Mouse (Mus musculus) stomach, postnatal 0 days (tissue): ENCODE measurements at regions not wholly inside any gene's neighbourhood (a gene's known extent, or its start where the extent isn't known, plus 50 kb on each side); places are given as distances from the start of the nearest gene placed in this dataset.

Experiments
- ATAC-seq: fragments of 200-750 bp; cut with Nextera tagmentation; 2 replicates; pipeline ENCODE4 v1.8.0; 2017; ENCODE audit not compliant: low FRiP score, low TSS enrichment
- DNase-seq: peaks from one replicate; pipeline ENCODE4 v3.0.0-alpha.2; 2016; ENCODE audit warnings: low spot score
- H3K27ac ChIP-seq: fragments of 300-500 bp; sonication (generic); replicated peaks from 2 replicates; pipeline ENCODE4 v1.5.1; 2014; ENCODE audit warnings: mild to moderate bottlenecking, control low read depth
- H3K27me3 ChIP-seq: fragments of 300-500 bp; sonication (generic); 2 replicates; pipeline ENCODE4 v1.6.1; 2014; ENCODE audit warnings: low read length; ENCODE audit not compliant: control insufficient read depth, insufficient read depth
- H3K36me3 ChIP-seq: fragments of 300-500 bp; sonication (generic); 2 replicates; pipeline ENCODE4 v1.6.1; 2014; ENCODE audit warnings: low read length, mixed read lengths; ENCODE audit not compliant: control insufficient read depth, insufficient read depth
- H3K4me1 ChIP-seq: fragments of 300-500 bp; sonication (generic); replicated peaks from 2 replicates; pipeline ENCODE4 v1.6.1; 2014; ENCODE audit warnings: antibody characterized with exemption; ENCODE audit not compliant: control insufficient read depth, insufficient read depth
- H3K4me2 ChIP-seq: fragments of 300-500 bp; sonication (generic); replicated peaks from 2 replicates; pipeline ENCODE4 v1.6.1; 2014; ENCODE audit warnings: low read depth, mild to moderate bottlenecking, control low read depth, moderate library complexity
- H3K4me3 ChIP-seq: fragments of 300-500 bp; sonication (generic); 2 replicates; pipeline ENCODE4 v1.5.1; 2014; ENCODE audit warnings: low read depth, low read length, control low read depth
- H3K9ac ChIP-seq: fragments of 300-500 bp; sonication (generic); 2 replicates; pipeline ENCODE4 v1.6.1; 2014; ENCODE audit warnings: mild to moderate bottlenecking, low read length, control low read depth, mixed read lengths
- H3K9me3 ChIP-seq: fragments of 300-500 bp; sonication (generic); 2 replicates; pipeline ENCODE4 v1.6.1; 2016; ENCODE audit warnings: low read length; ENCODE audit not compliant: control insufficient read depth
- CTCF ChIP-seq: IDR thresholded peaks from 2 replicates; pipeline ENCODE4 v1.5.1; 2016; ENCODE audit warnings: antibody characterized with exemption, low read depth, mild to moderate bottlenecking, moderate library complexity
- EP300 ChIP-seq: optimal IDR thresholded peaks from 2 replicates; pipeline ENCODE3; 2016; ENCODE audit warnings: antibody characterized with exemption
- WGBS: fragments of 180-500 bp; shearing (Covaris S2); extraction: QIAGEN DNeasy Blood & Tissue Kit; methylation state at CpG from one replicate; pipeline ENCODE4 v1.1.7; 2014; 5-methylcytosine and 5-hydroxymethylcytosine counted together

GRCm38 (mm10) chr12:96323061-96323786, 631.2 kb downstream of the Flrt2 start:
- Histone ChIP-seq H3K36me3 (no peaks in the 10 kb centered on the region), H3K27ac (no peak overlapping the region), H3K27me3 (no peaks in the 10 kb centered on the region), H3K4me1 (no peaks in the 10 kb centered on the region), H3K4me2 (no peak overlapping the region), H3K9me3 (no peaks in the 10 kb centered on the region), H3K9ac (no peak overlapping the region), H3K4me3 (no peak overlapping the region)
- DNase-seq (no peak), ATAC-seq (no peak)
- 48% methylated on average over 10 of the region's 10 CpGs for WGBS
- no peak for TF ChIP-seq CTCF
- no peak for TF ChIP-seq EP300

GRCm38 (mm10) chr12:96351143-96351542, 659.1 kb downstream of the Flrt2 start:
- TF ChIP-seq EP300 (no peak), CTCF (no peak)
- H3K27ac ChIP-seq: no peak overlapping the region
- no peak for ATAC-seq
- H3K4me3 ChIP-seq: no peak overlapping the region
- no peaks in the 10 kb centered on the region for H3K9me3 ChIP-seq
- no peaks in the 10 kb centered on the region for H3K27me3 ChIP-seq
- H3K4me1 ChIP-seq: no peaks in the 10 kb centered on the region
- no peak for DNase-seq
- H3K36me3 ChIP-seq: no peaks in the 10 kb centered on the region
- WGBS: 53% methylated on average over 3 of the region's 3 CpGs
- no peak overlapping the region for H3K9ac ChIP-seq
- H3K4me2 ChIP-seq: no peak overlapping the region

- Histone ChIP-seq H3K4me1 (no peaks in the 10 kb centered on the region), H3K4me2 (no peak overlapping the region), H3K27ac (no peak overlapping the region), H3K9me3 (no peaks in the 10 kb centered on the region), H3K36me3 (no peaks in the 10 kb centered on the region), H3K27me3 (no peaks in the 10 kb centered on the region), H3K9ac (no peak overlapping the region), H3K4me3 (no peak overlapping the region)
- TF ChIP-seq EP300 (no peak), CTCF (no peak)
- 38% methylated on average over 3 of the region's 3 CpGs for WGBS
- DNase-seq (no peak), ATAC-seq (no peak)
Measured at GRCm38 (mm10) chr12:96378924-96379323, 686.9 kb downstream of the Flrt2 start.

GRCm38 (mm10) chr12:96419104-96419503, 727.1 kb downstream of the Flrt2 start:
- TF ChIP-seq CTCF (no peak), EP300 (no peak)
- H3K4me1 ChIP-seq: no peaks in the 10 kb centered on the region
- ATAC-seq (no peak), DNase-seq (no peak)
- H3K4me2 ChIP-seq: no peak overlapping the region
- 21% methylated on average over 3 of the region's 3 CpGs for WGBS
- no peaks in the 10 kb centered on the region for H3K27me3 ChIP-seq
- H3K4me3 ChIP-seq: no peak overlapping the region
- H3K9ac ChIP-seq: no peak overlapping the region
- no peaks in the 10 kb centered on the region for H3K9me3 ChIP-seq
- no peak overlapping the region for H3K27ac ChIP-seq
- no peaks in the 10 kb centered on the region for H3K36me3 ChIP-seq

- Histone ChIP-seq H3K9ac (no peak overlapping the region), H3K9me3 (no peaks in the 10 kb centered on the region), H3K27me3 (no peaks in the 10 kb centered on the region), H3K4me3 (no peak overlapping the region), H3K4me2 (no peak overlapping the region), H3K36me3 (no peaks in the 10 kb centered on the region), H3K27ac (no peak overlapping the region), H3K4me1 (no peaks in the 10 kb centered on the region)
- DNase-seq: no peak
- ATAC-seq: no peak
- TF ChIP-seq CTCF: no peak
- TF ChIP-seq EP300: no peak
Measured at GRCm38 (mm10) chr12:96419567-96419966, 727.5 kb downstream of the Flrt2 start.

- H3K4me3 ChIP-seq: no peak overlapping the region
- H3K27ac ChIP-seq: no peak overlapping the region
- H3K9me3 ChIP-seq: no peaks in the 10 kb centered on the region
- H3K9ac ChIP-seq: no peak overlapping the region
- no peaks in the 10 kb centered on the region for H3K4me1 ChIP-seq
- no peak overlapping the region for H3K4me2 ChIP-seq
- no peak for ATAC-seq
- H3K36me3 ChIP-seq: no peaks in the 10 kb centered on the region
- WGBS: 58% methylated on average over 3 of the region's 3 CpGs
- TF ChIP-seq CTCF: no peak
- TF ChIP-seq EP300: no peak
- H3K27me3 ChIP-seq: no peaks in the 10 kb centered on the region
- DNase-seq: no peak
Measured at GRCm38 (mm10) chr12:96427589-96427988, 735.6 kb downstream of the Flrt2 start.
